Mouse (Mus musculus) hindbrain, embryonic 16.5 days (tissue): ENCODE data around the gene Clasp2. TPM values are rescaled to one million over a fixed set of nuclear protein-coding genes. Genes with fewer than 3 reads are reported as not detected.
A peak's percentile ranks its signal among the peaks of the same experiment; 100 is the strongest.

Experiments
- ATAC-seq: fragments of 200-750 bp; cut with Nextera tagmentation; 2 replicates; pipeline ENCODE4 v1.8.0; 2017; ENCODE audit warnings: moderate TSS enrichment, moderate library complexity
- H3K27ac ChIP-seq: fragments of 300-500 bp; sonication (generic); 2 replicates; pipeline ENCODE4 v1.5.1; 2014; ENCODE audit warnings: low read depth, mild to moderate bottlenecking, control low read depth, low read length, moderate library complexity
- H3K27me3 ChIP-seq: fragments of 300-500 bp; sonication (generic); replicated peaks from 2 replicates; pipeline ENCODE4 v1.6.1; 2014; ENCODE audit warnings: low read length; ENCODE audit not compliant: control insufficient read depth, insufficient read depth
- H3K36me3 ChIP-seq: fragments of 300-500 bp; sonication (generic); 2 replicates; pipeline ENCODE4 v1.6.1; 2014; ENCODE audit warnings: mild to moderate bottlenecking, low read length, moderate library complexity, mixed read lengths; ENCODE audit not compliant: control insufficient read depth, insufficient read depth
- H3K4me1 ChIP-seq: fragments of 300-500 bp; sonication (generic); 2 replicates; pipeline ENCODE4 v1.6.1; 2014; ENCODE audit warnings: low read depth, low read length; ENCODE audit not compliant: control insufficient read depth, insufficient read depth
- H3K4me2 ChIP-seq: fragments of 300-500 bp; sonication (generic); 2 replicates; pipeline ENCODE4 v1.6.1; 2014; ENCODE audit warnings: mild to moderate bottlenecking, low read length, control low read depth, moderate library complexity
- H3K4me3 ChIP-seq: fragments of 300-500 bp; sonication (generic); 2 replicates; pipeline ENCODE4 v1.5.1; 2014; ENCODE audit warnings: mild to moderate bottlenecking, low read length, control low read depth, moderate library complexity
- H3K9ac ChIP-seq: fragments of 300-500 bp; sonication (generic); 2 replicates; pipeline ENCODE4 v1.6.1; 2014; ENCODE audit warnings: low read depth, mild to moderate bottlenecking, control low read depth, low read length, moderate library complexity
- H3K9me3 ChIP-seq: fragments of 300-500 bp; sonication (generic); 2 replicates; pipeline ENCODE4 v1.6.1; 2014; ENCODE audit warnings: mild to moderate bottlenecking, low read length, moderate library complexity; ENCODE audit not compliant: control insufficient read depth
- WGBS: fragments of 180-500 bp; shearing (Covaris S2); extraction: QIAGEN DNeasy Blood & Tissue Kit; methylation state at CpG from one replicate; pipeline ENCODE4 v1.1.7; 2014; 5-methylcytosine and 5-hydroxymethylcytosine counted together
- polyA plus RNA-seq: library from polyadenylated mRNA; unstranded; fragments of >200 nt; fragmentation: Nextera tagmentation; extraction: Ambion mirVana; gene quantifications from 2 replicates; pipeline ENCODE4 v1.2.1, GENCODE M21; 2015

Gene Clasp2
- polyA plus RNA-seq, 1 experiment from 2014 or later, result 115 TPM

DNA sequence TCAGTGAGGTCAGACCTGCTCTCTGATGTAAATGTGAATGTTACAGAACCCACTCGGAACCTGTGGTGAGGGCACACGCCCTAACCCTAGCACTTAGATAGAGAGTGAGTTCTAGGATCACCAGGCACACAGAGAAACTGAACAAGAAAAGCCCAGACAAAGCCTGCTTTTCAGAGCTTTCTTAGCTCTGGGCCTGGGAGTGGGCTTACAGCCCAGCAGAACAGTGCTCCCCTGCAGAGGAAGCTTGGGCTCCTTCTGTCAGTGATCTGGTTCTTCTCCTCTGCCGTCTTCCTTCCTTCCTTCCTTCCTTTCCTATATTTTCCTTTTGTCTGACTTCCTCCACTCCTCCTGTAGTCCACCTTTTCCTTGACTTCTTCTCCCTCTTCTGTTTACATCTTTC, 61.5 kb downstream of the Clasp2 start:
- WGBS, result 55% methylated on average over 3 of the region's 3 CpGs
- Histone ChIP-seq H3K9me3 (no peaks in the 10 kb centered on the region), H3K9ac (no peak overlapping the region), H3K4me1 (no peaks in the 10 kb centered on the region; the same call in 1 of the 2 replicates), H3K27ac (0 out of 2 replicates have a peak overlapping the region, but pooled peaks have one; percentile 4), H3K27me3 (no peaks in the 10 kb centered on the region), H3K4me2 (no peak overlapping the region), H3K36me3 (no peaks in the 10 kb centered on the region), H3K4me3 (no peak overlapping the region)
- ATAC-seq, result peak; percentile 52; the same call in 1 of the 2 replicates

DNA sequence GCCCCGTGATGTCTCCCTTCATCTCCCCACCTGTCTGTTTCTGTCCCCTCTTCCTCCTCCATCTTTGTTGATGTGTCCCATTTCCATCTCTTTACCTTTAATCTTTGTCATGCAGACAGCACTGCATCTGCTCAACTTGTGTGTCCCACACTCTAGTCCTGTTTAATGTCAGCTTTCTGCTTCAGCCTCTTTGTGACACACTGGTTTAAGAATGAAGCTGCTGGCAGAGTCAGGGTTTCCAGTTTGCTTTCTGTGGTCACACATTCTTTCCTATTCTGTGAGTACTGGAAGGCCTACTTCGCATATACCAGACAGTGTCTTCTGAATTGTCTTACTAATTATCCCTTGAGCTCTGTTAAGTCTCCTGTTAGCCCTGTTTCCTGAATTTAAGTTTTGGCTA, 62.5 kb downstream of the Clasp2 start:
- Histone ChIP-seq H3K36me3 (no peaks in the 10 kb centered on the region), H3K4me2 (no peak overlapping the region), H3K4me3 (no peak overlapping the region), H3K9me3 (no peaks in the 10 kb centered on the region), H3K9ac (no peak overlapping the region), H3K27ac (no peak overlapping the region), H3K27me3 (no peaks in the 10 kb centered on the region), H3K4me1 (no peaks in the 10 kb centered on the region; the same call in 1 of the 2 replicates)
- 79% methylated on average over 2 of the region's 2 CpGs for WGBS
- ATAC-seq, result no peak

DNA sequence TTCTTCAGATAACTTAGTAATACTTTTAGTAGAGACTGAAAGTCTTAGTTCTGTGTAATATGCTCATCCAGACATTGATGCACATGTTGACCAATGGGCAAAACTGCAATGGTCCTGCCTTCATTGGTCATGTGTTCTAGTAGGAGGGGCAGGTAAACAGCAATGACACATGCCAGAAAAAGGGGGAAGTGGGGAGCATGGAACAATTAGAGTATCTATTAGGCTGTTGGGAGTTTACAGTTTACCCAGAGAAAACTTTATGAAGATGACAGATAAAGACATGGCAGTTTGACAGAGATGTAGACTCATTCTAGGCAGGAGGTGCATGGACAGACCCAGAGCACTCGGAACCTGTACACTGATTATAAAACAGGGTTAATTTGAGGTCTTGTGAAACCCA, 64.1 kb downstream of the Clasp2 start:
- no peak overlapping the region for H3K4me3 ChIP-seq
- no peak overlapping the region for H3K4me2 ChIP-seq
- H3K36me3 ChIP-seq, result no peaks in the 10 kb centered on the region
- no peaks in the 10 kb centered on the region; the same call in 1 of the 2 replicates for H3K4me1 ChIP-seq
- no peak overlapping the region for H3K9ac ChIP-seq
- H3K27me3 ChIP-seq, result no peaks in the 10 kb centered on the region
- no peak for ATAC-seq
- 96% methylated on average over 1 of the region's 1 CpGs for WGBS
- H3K27ac ChIP-seq, result no peak overlapping the region
- H3K9me3 ChIP-seq, result no peaks in the 10 kb centered on the region

DNA sequence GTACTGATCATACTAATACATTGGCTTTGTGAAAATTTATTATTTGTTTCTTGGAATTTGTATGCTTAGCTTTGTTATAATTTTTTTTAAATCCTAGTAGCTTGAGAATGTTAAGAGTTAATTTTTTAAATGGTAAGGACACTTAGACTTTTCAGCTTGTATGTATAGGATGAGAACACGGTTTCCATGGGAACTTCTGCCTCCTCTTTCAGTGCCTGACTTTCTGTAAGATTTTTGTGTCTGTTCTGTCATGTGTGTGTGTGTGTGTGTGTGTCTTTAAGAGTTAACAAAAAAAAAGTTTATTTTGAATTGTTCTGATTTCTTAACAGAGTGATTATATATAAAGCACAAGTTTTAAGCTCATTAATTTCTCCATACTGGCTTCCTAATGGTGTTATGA, 70.1 kb downstream of the Clasp2 start:
- Histone ChIP-seq H3K4me2 (peak overlapping the region; percentile 58; the same call in 1 of the 2 replicates), H3K9ac (no peak overlapping the region), H3K4me3 (no peak overlapping the region; the same call in 1 of the 2 replicates), H3K27me3 (no peaks in the 10 kb centered on the region), H3K27ac (no peak overlapping the region; the same call in 1 of the 2 replicates), H3K36me3 (no peaks in the 10 kb centered on the region), H3K9me3 (no peaks in the 10 kb centered on the region), H3K4me1 (peaks cover 19% of the 10 kb centered on the region)
- no peak for ATAC-seq
- 51% methylated on average over 1 of the region's 1 CpGs for WGBS

DNA sequence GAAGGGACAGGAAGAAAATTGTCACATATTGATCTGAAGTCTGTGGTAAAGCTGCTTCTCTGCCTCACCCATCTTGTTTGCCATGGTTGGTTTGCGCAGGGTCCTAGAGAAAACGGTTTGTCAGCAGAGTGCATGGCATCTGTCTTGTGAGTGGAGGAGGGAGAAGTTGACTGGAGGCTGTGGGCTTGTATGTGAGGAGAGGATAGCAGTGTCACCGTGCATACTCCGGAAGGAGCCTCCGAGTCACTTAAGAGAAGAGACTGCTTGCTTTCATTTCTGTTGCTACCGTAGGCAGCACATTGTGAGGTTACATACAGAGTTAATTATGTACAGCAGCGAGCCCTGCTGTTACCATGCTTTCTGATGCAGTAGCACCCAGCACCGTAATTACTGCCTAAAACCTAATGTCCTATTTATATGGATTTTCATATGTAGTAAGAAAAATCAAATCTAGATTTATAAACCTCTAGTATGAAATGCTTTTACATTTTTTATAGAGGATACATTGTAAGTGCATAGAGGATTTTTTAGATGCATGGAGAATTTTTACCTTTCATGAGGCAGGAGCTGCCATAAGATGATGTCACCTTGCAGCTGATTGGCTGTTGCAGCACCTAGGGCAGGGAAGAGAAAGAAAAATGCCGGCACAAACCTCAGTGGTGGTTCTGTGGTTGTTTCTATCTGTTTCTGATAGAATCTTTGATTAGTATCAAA, 70.8 kb downstream of the Clasp2 start:
- Histone ChIP-seq H3K4me1 (peaks cover 19% of the 10 kb centered on the region), H3K9ac (peak overlapping the region; percentile 71), H3K27ac (peak overlapping the region; percentile 94), H3K9me3 (no peaks in the 10 kb centered on the region), H3K4me3 (peak overlapping the region; percentile 54), H3K27me3 (no peaks in the 10 kb centered on the region), H3K4me2 (peak overlapping the region; percentile 58), H3K36me3 (no peaks in the 10 kb centered on the region)
- ATAC-seq, result peak; percentile 93
- 12% methylated on average over 9 of the region's 9 CpGs for WGBS

DNA sequence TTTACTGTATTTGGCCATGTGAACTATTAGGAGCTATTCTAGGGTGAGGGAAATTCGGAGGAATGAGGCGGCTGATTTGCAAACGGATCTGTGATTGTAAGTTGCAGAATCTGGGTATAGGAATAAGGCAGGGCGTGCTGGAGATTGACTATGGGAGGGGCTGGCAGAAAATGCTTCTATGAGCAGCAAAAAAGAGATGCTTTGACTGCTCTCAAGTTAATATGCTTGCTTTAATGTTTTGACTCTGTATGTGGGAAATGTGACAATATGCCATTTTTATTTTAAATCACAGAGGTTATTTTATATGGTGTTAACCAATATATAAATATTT, 71.4 kb downstream of the Clasp2 start:
- peak overlapping the region; percentile 54 for H3K4me3 ChIP-seq
- H3K27me3 ChIP-seq, result no peaks in the 10 kb centered on the region
- H3K4me2 ChIP-seq, result peak overlapping the region; percentile 58
- WGBS, result 48% methylated on average over 4 of the region's 4 CpGs
- peaks cover 19% of the 10 kb centered on the region for H3K4me1 ChIP-seq
- H3K9ac ChIP-seq, result peak overlapping the region; percentile 71
- no peaks in the 10 kb centered on the region for H3K36me3 ChIP-seq
- H3K27ac ChIP-seq, result peak overlapping the region; percentile 94
- ATAC-seq, result peak; percentile 60; the same call in 1 of the 2 replicates
- H3K9me3 ChIP-seq, result no peaks in the 10 kb centered on the region

DNA sequence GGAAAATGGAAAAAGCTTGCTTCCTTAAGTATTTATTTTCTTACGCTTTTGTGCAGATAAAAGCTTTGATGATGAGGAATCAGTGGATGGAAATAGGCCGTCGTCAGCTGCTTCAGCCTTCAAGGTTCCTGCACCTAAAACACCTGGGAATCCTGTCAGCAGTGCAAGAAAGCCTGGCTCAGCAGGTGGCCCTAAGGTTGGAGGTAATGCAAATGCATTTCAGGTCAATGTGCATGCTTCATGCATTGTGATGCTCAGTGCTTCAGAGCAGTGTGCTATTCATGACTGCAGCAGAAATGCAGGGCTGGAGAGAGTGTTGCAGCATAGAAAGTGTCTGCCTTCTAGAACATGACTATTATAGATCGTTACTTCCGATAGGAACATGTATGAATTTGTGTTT, 71.8 kb downstream of the Clasp2 start:
- H3K36me3 ChIP-seq, result no peaks in the 10 kb centered on the region
- H3K9me3 ChIP-seq, result no peaks in the 10 kb centered on the region
- peak overlapping the region; percentile 54 for H3K4me3 ChIP-seq
- ATAC-seq, result no peak
- H3K9ac ChIP-seq, result peak overlapping the region; percentile 71
- 62% methylated on average over 5 of the region's 5 CpGs for WGBS
- peak overlapping the region; percentile 61 for H3K4me2 ChIP-seq
- H3K4me1 ChIP-seq, result peaks cover 19% of the 10 kb centered on the region
- H3K27ac ChIP-seq, result peak overlapping the region; percentile 77
- H3K27me3 ChIP-seq, result no peaks in the 10 kb centered on the region

DNA sequence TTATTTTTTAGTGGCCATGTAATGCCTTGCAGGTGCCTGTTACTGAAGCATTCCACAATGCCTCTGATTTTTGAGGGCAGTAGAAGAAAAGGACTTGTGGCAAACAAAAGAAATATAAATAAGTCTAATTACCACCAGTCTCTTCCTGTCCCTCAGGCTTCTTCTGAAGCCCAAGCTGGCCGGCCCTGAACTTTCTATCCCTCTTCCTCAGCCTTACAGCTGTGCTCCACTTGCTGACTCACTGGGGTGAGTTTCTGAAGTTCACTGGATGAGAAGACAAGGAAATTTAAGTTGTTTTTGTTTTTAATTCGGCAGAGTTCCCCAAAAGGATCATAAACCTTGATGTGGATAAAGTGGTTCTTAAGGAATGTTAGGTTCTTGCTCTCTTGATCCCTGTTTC, 74.6 kb downstream of the Clasp2 start:
- H3K27me3 ChIP-seq, result no peaks in the 10 kb centered on the region
- H3K4me2 ChIP-seq, result no peak overlapping the region
- H3K36me3 ChIP-seq, result no peaks in the 10 kb centered on the region
- H3K9ac ChIP-seq, result no peak overlapping the region
- no peak for ATAC-seq
- H3K9me3 ChIP-seq, result no peaks in the 10 kb centered on the region
- WGBS, result 72% methylated on average over 2 of the region's 2 CpGs
- H3K4me3 ChIP-seq, result no peak overlapping the region
- H3K4me1 ChIP-seq, result peaks cover 17% of the 10 kb centered on the region
- no peak overlapping the region for H3K27ac ChIP-seq

DNA sequence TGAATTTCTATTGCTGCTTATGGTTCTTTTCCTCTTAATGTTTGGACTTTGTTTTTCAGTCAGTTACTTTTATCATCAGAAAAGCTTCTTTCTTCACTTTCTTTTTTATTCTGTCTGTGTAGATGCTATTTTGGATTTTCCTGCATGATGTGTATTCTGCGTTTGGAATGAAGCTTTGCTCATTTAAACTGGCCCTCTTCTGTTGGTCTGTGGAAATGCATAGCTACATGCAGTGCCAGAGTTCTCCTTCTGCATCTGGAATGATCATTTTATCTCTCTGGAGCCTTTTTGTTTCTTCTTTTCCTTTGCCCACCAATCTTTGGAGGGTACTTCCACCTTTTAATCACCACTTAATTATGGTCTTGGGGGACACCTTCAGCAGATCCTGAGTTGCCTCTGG, 80.9 kb downstream of the Clasp2 start:
- H3K27ac ChIP-seq, result no peak overlapping the region
- H3K27me3 ChIP-seq, result no peaks in the 10 kb centered on the region
- H3K4me3 ChIP-seq, result no peak overlapping the region
- no peak overlapping the region for H3K4me2 ChIP-seq
- no peak overlapping the region for H3K9ac ChIP-seq
- H3K36me3 ChIP-seq, result no peaks in the 10 kb centered on the region
- no peaks in the 10 kb centered on the region for H3K9me3 ChIP-seq
- ATAC-seq, result no peak
- WGBS, result 28% methylated on average over 1 of the region's 1 CpGs
- H3K4me1 ChIP-seq, result no peaks in the 10 kb centered on the region
